Mouse (Mus musculus): ENCODE results near the gene Ccdc47. TPM values are rescaled to one million over a fixed set of nuclear protein-coding genes. Genes with fewer than 3 reads are reported as not detected.
"Not testable (repeated sequence)": the region's sequence is repeated elsewhere in the genome, so short reads cannot be mapped to it uniquely, and the experiment has no call there.

Gene Ccdc47
- polyA plus RNA-seq, 1 experiment from 2014 or later = 81.1 TPM

GRCm38 (mm10) chr11:106201337-106202122, 14.6 kb downstream of the Ccdc47 start:
- H3K4me3 ChIP-seq (replicated peaks; ENCODE audit: low read depth, low read length) = no peak overlapping the region
- ATAC-seq (replicated peaks; ENCODE audit: low FRiP score, low read depth) (no peak), DNase-seq (ENCODE audit: low spot score) (no peak)
- no peak overlapping the region for H3K4me2 ChIP-seq (ENCODE audit: low read length)
- H3K27ac ChIP-seq = no peak overlapping the region
- TF ChIP-seq CTCF (IDR thresholded peaks at IDR 0.05; ENCODE audit: low read depth) = no peak
- peaks cover 35% of the 10 kb centered on the region for H3K36me3 ChIP-seq (ENCODE audit: insufficient read depth, low read length)
- H3K27me3 ChIP-seq (ENCODE audit: insufficient read depth, low read length) = no peaks in the 10 kb centered on the region
- 92% methylated on average over 19 of the region's 19 CpGs for WGBS
- no peaks in the 10 kb centered on the region for H3K9me3 ChIP-seq (replicated peaks; ENCODE audit: low read length)
- H3K9ac ChIP-seq (ENCODE audit: low read depth, low read length) = no peak overlapping the region
- no peaks in the 10 kb centered on the region for H3K4me1 ChIP-seq (replicated peaks; ENCODE audit: insufficient read depth, low read length)

GRCm38 (mm10) chr11:106200756-106201155, 15.4 kb downstream of the Ccdc47 start:
- DNase-seq (ENCODE audit: low spot score) (no peak), ATAC-seq (replicated peaks; ENCODE audit: low FRiP score, low read depth) (no peak)
- no peak overlapping the region for H3K4me2 ChIP-seq (ENCODE audit: low read length)
- WGBS = 62% methylated on average over 6 of the region's 6 CpGs
- H3K4me1 ChIP-seq (replicated peaks; ENCODE audit: insufficient read depth, low read length) = no peaks in the 10 kb centered on the region
- no peaks in the 10 kb centered on the region for H3K27me3 ChIP-seq (ENCODE audit: insufficient read depth, low read length)
- H3K36me3 ChIP-seq (ENCODE audit: insufficient read depth, low read length) = peaks cover 36% of the 10 kb centered on the region
- H3K9ac ChIP-seq (ENCODE audit: low read depth, low read length) = no peak overlapping the region
- H3K27ac ChIP-seq = no peak overlapping the region
- no peaks in the 10 kb centered on the region for H3K9me3 ChIP-seq (replicated peaks; ENCODE audit: low read length)
- H3K4me3 ChIP-seq (replicated peaks; ENCODE audit: low read depth, low read length) = no peak overlapping the region
- TF ChIP-seq CTCF (IDR thresholded peaks at IDR 0.05; ENCODE audit: low read depth) = no peak

- H3K36me3 ChIP-seq (ENCODE audit: insufficient read depth, low read length) = peaks cover 33% of the 10 kb centered on the region
- DNase-seq (ENCODE audit: low spot score) = not testable (repeated sequence)
These were observed 16.1 kb downstream of the Ccdc47 start for GRCm38 (mm10) chr11:106199997-106200396.

GRCm38 (mm10) chr11:106198277-106198676, 17.9 kb downstream of the Ccdc47 start:
- no peak overlapping the region for H3K4me2 ChIP-seq (ENCODE audit: low read length)
- H3K9me3 ChIP-seq (replicated peaks; ENCODE audit: low read length) = no peaks in the 10 kb centered on the region
- no peak overlapping the region for H3K9ac ChIP-seq (ENCODE audit: low read depth, low read length)
- peaks cover 21% of the 10 kb centered on the region; the same call in 1 of the 2 replicates for H3K36me3 ChIP-seq (ENCODE audit: insufficient read depth, low read length)
- ATAC-seq (replicated peaks; ENCODE audit: low FRiP score, low read depth) (no peak), DNase-seq (ENCODE audit: low spot score) (no peak)
- no peak overlapping the region for H3K4me3 ChIP-seq (replicated peaks; ENCODE audit: low read depth, low read length)
- no peak for TF ChIP-seq CTCF (IDR thresholded peaks at IDR 0.05; ENCODE audit: low read depth)
- no peaks in the 10 kb centered on the region; the same call in 1 of the 2 replicates for H3K4me1 ChIP-seq (replicated peaks; ENCODE audit: insufficient read depth, low read length)
- WGBS = 92% methylated on average over 4 of the region's 4 CpGs
- no peak overlapping the region for H3K27ac ChIP-seq
- H3K27me3 ChIP-seq (ENCODE audit: insufficient read depth, low read length) = no peaks in the 10 kb centered on the region

More at GRCm38 (mm10) chr11:106199997-106200396, 16.1 kb downstream of the Ccdc47 start:
- WGBS = 91% methylated on average over 7 of the region's 7 CpGs
- not testable (repeated sequence) for H3K4me3 ChIP-seq (replicated peaks; ENCODE audit: low read depth, low read length); H3K4me2 ChIP-seq (ENCODE audit: low read length); H3K27me3 ChIP-seq (ENCODE audit: insufficient read depth, low read length); H3K9me3 ChIP-seq (replicated peaks; ENCODE audit: low read length); H3K4me1 ChIP-seq (replicated peaks; ENCODE audit: insufficient read depth, low read length); H3K9ac ChIP-seq (ENCODE audit: low read depth, low read length); H3K27ac ChIP-seq; ATAC-seq (replicated peaks; ENCODE audit: low FRiP score, low read depth)

- H3K4me2 ChIP-seq (ENCODE audit: low read length) = no peak overlapping the region
- H3K9ac ChIP-seq (ENCODE audit: low read depth, low read length) = no peak overlapping the region
- no peaks in the 10 kb centered on the region; the same call in 1 of the 2 replicates for H3K4me1 ChIP-seq (replicated peaks; ENCODE audit: insufficient read depth, low read length)
- no peak for TF ChIP-seq CTCF (IDR thresholded peaks at IDR 0.05; ENCODE audit: low read depth)
- DNase-seq (ENCODE audit: low spot score) = no peak
- 0 out of 2 replicates have a peak, but pooled peaks cover 12% of the 10 kb centered on the region for H3K36me3 ChIP-seq (ENCODE audit: insufficient read depth, low read length)
- H3K9me3 ChIP-seq (replicated peaks; ENCODE audit: low read length) = no peaks in the 10 kb centered on the region
- H3K4me3 ChIP-seq (replicated peaks; ENCODE audit: low read depth, low read length) = no peak overlapping the region
- ATAC-seq (replicated peaks; ENCODE audit: low FRiP score, low read depth) = no peak
- no peak overlapping the region for H3K27ac ChIP-seq
- H3K27me3 ChIP-seq (ENCODE audit: insufficient read depth, low read length) = no peaks in the 10 kb centered on the region
These were observed 20.8 kb downstream of the Ccdc47 start for GRCm38 (mm10) chr11:106195341-106195740.

GRCm38 (mm10) chr11:106194891-106195290, 21.3 kb downstream of the Ccdc47 start:
- H3K9ac ChIP-seq (ENCODE audit: low read depth, low read length) = no peak overlapping the region
- DNase-seq (ENCODE audit: low spot score) (no peak), ATAC-seq (replicated peaks; ENCODE audit: low FRiP score, low read depth) (no peak)
- no peak overlapping the region for H3K4me2 ChIP-seq (ENCODE audit: low read length)
- no peaks in the 10 kb centered on the region; the same call in 1 of the 2 replicates for H3K4me1 ChIP-seq (replicated peaks; ENCODE audit: insufficient read depth, low read length)
- 94% methylated on average over 7 of the region's 7 CpGs for WGBS
- H3K27ac ChIP-seq = no peak overlapping the region
- H3K27me3 ChIP-seq (ENCODE audit: insufficient read depth, low read length) = no peaks in the 10 kb centered on the region
- no peaks in the 10 kb centered on the region for H3K9me3 ChIP-seq (replicated peaks; ENCODE audit: low read length)
- 0 out of 2 replicates have a peak, but pooled peaks cover 10% of the 10 kb centered on the region for H3K36me3 ChIP-seq (ENCODE audit: insufficient read depth, low read length)
- no peak overlapping the region for H3K4me3 ChIP-seq (replicated peaks; ENCODE audit: low read depth, low read length)
- no peak for TF ChIP-seq CTCF (IDR thresholded peaks at IDR 0.05; ENCODE audit: low read depth)
